Mouse (Mus musculus) MEL (cell line): ENCODE results near the gene Dhps. TPM values are rescaled to one million over a fixed set of nuclear protein-coding genes. Genes with fewer than 3 reads are reported as not detected.
"Not testable (repeated sequence)": the region's sequence is repeated elsewhere in the genome, so short reads cannot be mapped to it uniquely, and the experiment has no call there.

Experiments used
- DNase-seq: peaks from one replicate; pipeline ENCODE4 v3.0.0; 2011; ENCODE audit warnings: low read depth, low spot score
- H3K27ac ChIP-seq: 2 replicates; pipeline ENCODE4 v1.5.1; 2012; ENCODE audit warnings: low read depth, mild to moderate bottlenecking, control low read depth, low read length, moderate library complexity; ENCODE audit not compliant: control insufficient read depth
- H3K27me3 ChIP-seq, 2 experiments: fragments of 150-350 bp in 1 of 2; sonication (generic) in 1 of 2; 2 replicates each; pipeline ENCODE4 v1.6.1; 2012; ENCODE audit warnings: low read length in 2 of 2, mild to moderate bottlenecking in 2 of 2, improper control_type of control experiment in 1 of 2, moderate library complexity in 1 of 2; ENCODE audit not compliant: insufficient read depth in 2 of 2, control insufficient read depth in 1 of 2
- H3K36me3 ChIP-seq, 2 experiments: 2 replicates each; pipeline ENCODE4 v1.6.1; 2012 to 2014; ENCODE audit warnings: low read length in 2 of 2, improper control_type of control experiment in 1 of 2, inconsistent platforms in 1 of 2, mild to moderate bottlenecking in 1 of 2; ENCODE audit not compliant: insufficient read depth in 2 of 2, control insufficient read depth in 1 of 2
- H3K4me1 ChIP-seq, 2 experiments: fragments of 150-350 bp in 1 of 2; sonication (generic) in 1 of 2; 2 replicates each; pipeline ENCODE4 v1.6.1; 2012; ENCODE audit warnings: low read length in 2 of 2, improper control_type of control experiment in 1 of 2, mild to moderate bottlenecking in 1 of 2; ENCODE audit not compliant: insufficient read depth in 2 of 2, control insufficient read depth in 1 of 2
- H3K4me3 ChIP-seq, 2 experiments: fragments of 150-350 bp in 1 of 2; sonication (generic) in 1 of 2; 2 replicates each; pipeline ENCODE4 v1.5.1; 2012; ENCODE audit warnings: low read depth in 2 of 2, low read length in 2 of 2, mild to moderate bottlenecking in 2 of 2, moderate library complexity in 2 of 2, control low read depth in 1 of 2, improper control_type of control experiment in 1 of 2; ENCODE audit not compliant: control insufficient read depth in 1 of 2, insufficient read depth in 1 of 2
- H3K79me2 ChIP-seq: 2 replicates; pipeline ENCODE4 v1.6.1; 2012; ENCODE audit warnings: mild to moderate bottlenecking, low read length, moderate library complexity; ENCODE audit not compliant: control insufficient read depth, poor library complexity, insufficient read depth
- H3K9ac ChIP-seq: 2 replicates; pipeline ENCODE4 v1.6.1; 2012; ENCODE audit warnings: low read depth, mild to moderate bottlenecking, control low read depth, low read length, moderate library complexity; ENCODE audit not compliant: control insufficient read depth, poor library complexity, severe bottlenecking
- H3K9me3 ChIP-seq: fragments of 150-350 bp; sonication (generic); replicated peaks from 2 replicates; pipeline ENCODE4 v1.6.1; 2012; ENCODE audit warnings: mild to moderate bottlenecking, low read length, improper control_type of control experiment, moderate library complexity; ENCODE audit not compliant: insufficient read depth
- BHLHE40 ChIP-seq: IDR thresholded peaks from 2 replicates; pipeline ENCODE4 v1.6.1; 2012; ENCODE audit warnings: low read depth, mild to moderate bottlenecking, inconsistent platforms, low read length, improper control_type of control experiment, borderline replicate concordance
- CHD1 ChIP-seq: IDR thresholded peaks from 2 replicates; pipeline ENCODE4 v1.6.1; 2012; ENCODE audit warnings: low read depth, mild to moderate bottlenecking, inconsistent platforms, low read length, improper control_type of control experiment
- CTCF ChIP-seq, 3 experiments: IDR thresholded peaks in 2 of 3; conservative IDR thresholded peaks in 1 of 3; 2 replicates each; pipeline ENCODE4 v1.5.1; 2011 to 2012; ENCODE audit warnings: low read length in 3 of 3, low read depth in 2 of 3, mild to moderate bottlenecking in 2 of 3, improper control_type of control experiment in 1 of 3, inconsistent platforms in 1 of 3, mixed read lengths in 1 of 3, moderate library complexity in 1 of 3; ENCODE audit not compliant: control insufficient read depth in 1 of 3, insufficient read depth in 1 of 3, poor library complexity in 1 of 3, severe bottlenecking in 1 of 3
- ELF1 ChIP-seq: IDR thresholded peaks from 2 replicates; pipeline ENCODE4 v1.6.1; 2014; ENCODE audit warnings: low read depth, mild to moderate bottlenecking, inconsistent platforms, low read length, improper control_type of control experiment, moderate library complexity
- EP300 ChIP-seq, 2 experiments: IDR thresholded peaks; 2 replicates each; pipeline ENCODE4 v1.6.1; 2011; ENCODE audit warnings: improper control_type of control experiment in 2 of 2, low read length in 2 of 2, low read depth in 1 of 2, mild to moderate bottlenecking in 1 of 2
- ETS1 ChIP-seq: IDR thresholded peaks from 2 replicates; pipeline ENCODE4 v1.6.1; 2012; ENCODE audit warnings: low read depth, mild to moderate bottlenecking, inconsistent platforms, low read length, improper control_type of control experiment, moderate library complexity
- JUND ChIP-seq: IDR thresholded peaks from 2 replicates; pipeline ENCODE4 v1.6.1; 2011; ENCODE audit warnings: low read depth, mild to moderate bottlenecking, improper control_type of control experiment, low read length
- MAX ChIP-seq: IDR thresholded peaks from 2 replicates; pipeline ENCODE4 v1.6.1; 2011; ENCODE audit warnings: low read length, improper control_type of control experiment
- MAZ ChIP-seq: IDR thresholded peaks from 2 replicates; pipeline ENCODE4 v1.6.1; 2012; ENCODE audit warnings: low read depth, mild to moderate bottlenecking, inconsistent platforms, low read length, improper control_type of control experiment
- MXI1 ChIP-seq: IDR thresholded peaks from 2 replicates; pipeline ENCODE4 v1.6.1; 2011; ENCODE audit warnings: mild to moderate bottlenecking, low read depth, low read length, improper control_type of control experiment
- MYC ChIP-seq: IDR thresholded peaks from 2 replicates; pipeline ENCODE4 v1.6.1; 2011; ENCODE audit warnings: low read depth, mild to moderate bottlenecking, low read length, improper control_type of control experiment, moderate library complexity
- NELFE ChIP-seq: IDR thresholded peaks from 2 replicates; pipeline ENCODE4 v1.6.1; 2011; ENCODE audit warnings: low read depth, low read length, improper control_type of control experiment
- POLR2A ChIP-seq, 2 experiments: IDR thresholded peaks; 2 replicates each; pipeline ENCODE4 v1.6.1; 2011 to 2012; ENCODE audit warnings: low read length in 2 of 2, mild to moderate bottlenecking in 2 of 2, control low read depth in 1 of 2, improper control_type of control experiment in 1 of 2, low read depth in 1 of 2, moderate library complexity in 1 of 2; ENCODE audit not compliant: control insufficient read depth in 1 of 2, insufficient read depth in 1 of 2, poor library complexity in 1 of 2
- POLR2AphosphoS2 ChIP-seq: IDR thresholded peaks from 2 replicates; pipeline ENCODE4 v1.6.1; 2011; ENCODE audit warnings: low read length, improper control_type of control experiment
- SIN3A ChIP-seq: IDR thresholded peaks from 2 replicates; pipeline ENCODE4 v1.6.1; 2012; ENCODE audit warnings: low read length, improper control_type of control experiment, inconsistent platforms
- SMC3 ChIP-seq: IDR thresholded peaks from 2 replicates; pipeline ENCODE4 v1.6.1; 2011; ENCODE audit warnings: low read depth, low read length, improper control_type of control experiment
- TBP ChIP-seq: IDR thresholded peaks from 2 replicates; pipeline ENCODE4 v1.8.0; 2011; ENCODE audit warnings: low read depth, low read length, improper control_type of control experiment
- TCF12 ChIP-seq: IDR thresholded peaks from 2 replicates; pipeline ENCODE4 v1.6.1; 2014; ENCODE audit warnings: low read depth, mild to moderate bottlenecking, inconsistent platforms, low read length, improper control_type of control experiment, moderate library complexity
- ZC3H11A ChIP-seq: IDR thresholded peaks from 2 replicates; pipeline ENCODE4 v1.6.1; 2012; ENCODE audit warnings: low read depth, mild to moderate bottlenecking, inconsistent platforms, low read length, improper control_type of control experiment
- ZMIZ1 ChIP-seq: IDR thresholded peaks from 2 replicates; pipeline ENCODE4 v1.6.1; 2012; ENCODE audit warnings: low read depth, mild to moderate bottlenecking, inconsistent platforms, low read length, improper control_type of control experiment, moderate library complexity
- ZNF384 ChIP-seq: IDR thresholded peaks from 2 replicates; pipeline ENCODE4 v1.6.1; 2012; ENCODE audit warnings: low read depth, mild to moderate bottlenecking, inconsistent platforms, low read length, improper control_type of control experiment
- polyA plus RNA-seq, 2 experiments: library from polyadenylated mRNA; stranded (reverse) in 1 of 2; unstranded in 1 of 2; fragments of >175 nt in 1 of 2; fragments of >200 nt in 1 of 2; gene quantifications; 2 replicates each; pipeline versions ENCODE4 v1.2.1 to v1.2.4; 2012; ENCODE audit warnings: low replicate concordance in 2 of 2, low read depth in 1 of 2; ENCODE audit not compliant: insufficient read length in 2 of 2, insufficient read depth in 1 of 2, missing spikeins in 1 of 2
- total RNA-seq: library from RNA; depleted of rRNA; stranded (reverse); fragments of 300-350 nt; gene quantifications from 2 replicates; pipeline ENCODE4 v1.2.3, GENCODE M21; 2012

Gene Dhps
- total and polyA plus RNA-seq, 3 experiments: 44.6 to 68.3 TPM; not detected in 1

- TF ChIP-seq JUND: no peak
- peak; percentile 14 to 20; a peak in 1 of 4 replicates for TF ChIP-seq EP300 (IDR thresholded peaks at IDR 0.05; ENCODE audit: low read depth in 1 of 2, low read length in 2 of 2)
- TF ChIP-seq TBP: 0 out of 2 replicates have a peak, but pooled peaks have one; percentile 32
- peak; percentile 63 to 80; a peak in 3 of 4 replicates for TF ChIP-seq POLR2A (IDR thresholded peaks at IDR 0.05; ENCODE audit: control insufficient read depth in 1 of 2, insufficient read depth in 1 of 2, low read depth in 1 of 2, low read length in 2 of 2, poor library complexity in 1 of 2)
- peak; percentile 79 for TF ChIP-seq NELFE
- TF ChIP-seq MXI1: peak; percentile 28; the same call in 1 of the 2 replicates
- 0 out of 2 replicates have a peak, but pooled peaks have one; percentile 26 for TF ChIP-seq TCF12
- 0 out of 2 replicates have a peak, but pooled peaks have one; percentile 35 for TF ChIP-seq ELF1
- no peak for TF ChIP-seq MYC
- TF ChIP-seq ZC3H11A: no peak
- TF ChIP-seq POLR2AphosphoS2: no peak; the same call in 1 of the 2 replicates
- TF ChIP-seq MAZ: peak; percentile 70; the same call in 1 of the 2 replicates
- TF ChIP-seq ZNF384: no peak
- TF ChIP-seq ZMIZ1: peak; percentile 62; the same call in 1 of the 2 replicates
- TF ChIP-seq SMC3: peak; percentile 13; the same call in 1 of the 2 replicates
- TF ChIP-seq CTCF (IDR thresholded peaks at IDR 0.05 in 2 of 3, conservative IDR thresholded peaks at IDR 0.05 in 1 of 3; ENCODE audit: control insufficient read depth in 1 of 3, insufficient read depth in 1 of 3, low read depth in 2 of 3, low read length in 3 of 3, poor library complexity in 1 of 3, severe bottlenecking in 1 of 3): no peak
- TF ChIP-seq BHLHE40: no peak
- TF ChIP-seq MAX: no peak; the same call in 1 of the 2 replicates
- Histone ChIP-seq H3K36me3 (peaks cover 2 to 19% of the 10 kb centered on the region in 2 experiments), H3K4me1 (peaks cover 8 to 30% of the 10 kb centered on the region in 2 experiments), H3K4me3 (peak within 1 kb of the TSS; percentile 85 to 91), H3K9ac (peak within 1 kb of the TSS; percentile 89), H3K27me3 (no peaks in the 10 kb centered on the region), H3K9me3 (no peaks in the 10 kb centered on the region), H3K27ac (peak within 1 kb of the TSS; percentile 97), H3K79me2 (peaks cover 10% of the 10 kb centered on the region)
- peak; percentile 98 for DNase-seq
Observed at GRCm38 (mm10) chr8:85081216-85081555, 9.6 kb downstream of the Dhps start, which contains the start of gene Wdr83. Gene Wdr83, minus strand, starts transcription at chr8:85081306.

GRCm38 (mm10) chr8:85082169-85082568, 10.6 kb downstream of the Dhps start:
- TF ChIP-seq MXI1 (peak; percentile 48), ETS1 (peak; percentile 63; the same call in 1 of the 2 replicates), SIN3A (peak; percentile 36), CHD1 (0 out of 2 replicates have a peak, but pooled peaks have one; percentile 38), ZNF384 (peak; percentile 31; the same call in 1 of the 2 replicates), EP300 (IDR thresholded peaks at IDR 0.05; ENCODE audit: low read depth in 1 of 2, low read length in 2 of 2) (peak; percentile 12 to 13; a peak in 1 of 4 replicates), NELFE (peak; percentile 18; the same call in 1 of the 2 replicates)
- Histone ChIP-seq H3K36me3 (peaks cover 2 to 19% of the 10 kb centered on the region in 2 experiments), H3K79me2 (peaks cover 10% of the 10 kb centered on the region), H3K4me3 (peak overlapping the region in 1 of 2 experiments; percentile 46; a peak in 2 of 4 replicates), H3K27ac (peak overlapping the region; percentile 94), H3K4me1 (peaks cover 8 to 30% of the 10 kb centered on the region in 2 experiments), H3K9ac (peak overlapping the region; percentile 21)
- not testable (repeated sequence) for H3K9me3 ChIP-seq, H3K27me3 ChIP-seq
- peak; percentile 77 for DNase-seq
